Mouse (Mus musculus) megakaryocyte, adult 5-6 weeks (primary cell): ENCODE results near the gene 2810004N23Rik. TPM values are rescaled to one million over a fixed set of nuclear protein-coding genes. Genes with fewer than 3 reads are reported as not detected.

Experiments used
- ATAC-seq: 2 replicates; pipeline ENCODE4 v1.8.0; 2016; ENCODE audit warnings: mild to moderate bottlenecking, inconsistent platforms; ENCODE audit not compliant: poor library complexity, severe bottlenecking
- total RNA-seq, 2 experiments: library from RNA; stranded (forward) in 1 of 2; stranded (reverse) in 1 of 2; fragments of 153-499, 151-499 nt in 1 of 2; fragments of 221-1000, 200-1000 nt in 1 of 2; gene quantifications; 2 replicates each; pipeline versions ENCODE4 v1.2.3 to v1.2.4; 2015 to 2017

Gene 2810004N23Rik
- total RNA-seq, 2 experiments from 2014 or later, result 11.6 to 24.4 TPM

DNA sequence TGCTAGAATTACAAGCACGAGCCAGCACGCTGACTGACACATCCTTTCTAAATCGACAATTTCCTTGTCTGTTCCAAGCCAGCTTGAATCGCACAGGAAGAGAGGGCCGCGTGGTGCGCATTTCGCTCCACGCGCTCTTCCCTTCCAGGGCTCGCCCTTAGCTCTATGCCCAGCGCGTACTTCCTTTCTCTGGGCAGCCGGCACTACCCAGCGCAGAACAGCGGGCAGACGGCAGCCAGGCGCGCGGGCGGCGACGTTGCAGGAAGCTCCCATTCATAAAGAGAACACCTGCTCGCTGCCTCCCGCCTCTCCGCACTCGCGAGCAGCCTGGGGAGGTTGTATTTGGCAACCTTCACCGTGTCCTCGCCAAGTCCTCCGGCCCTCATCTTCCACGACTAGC is 70.7 kb downstream of the 2810004N23Rik start:
- no peak for ATAC-seq

DNA sequence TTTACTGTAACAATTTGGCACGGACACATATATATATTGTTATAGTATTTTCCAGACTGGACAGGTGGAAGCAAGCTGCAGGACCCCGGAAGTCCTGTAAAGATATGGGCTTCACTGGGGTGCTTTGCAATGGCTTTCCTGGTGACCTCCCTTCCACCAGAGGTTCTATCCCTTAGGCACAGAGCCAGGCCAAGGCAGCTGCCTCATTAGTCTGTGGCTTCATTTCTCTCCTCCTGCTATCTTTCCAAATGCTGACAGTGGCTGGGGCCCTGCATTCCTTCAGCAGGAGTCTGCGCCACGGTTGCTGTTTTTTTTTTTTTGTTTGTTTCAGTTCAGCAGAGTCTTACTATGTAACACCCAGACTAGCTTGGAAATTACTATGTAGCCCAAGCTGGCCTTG is 71.2 kb downstream of the 2810004N23Rik start:
- no peak for ATAC-seq

- peak; percentile 38 for ATAC-seq
Measured at GRCm38 (mm10) chr8:124790676-124791075, 72.2 kb downstream of the 2810004N23Rik start.

Other genes with a start within 250 kb of the 2810004N23Rik start
- 6.2 and 7.5 TPM in 2 replicates for gene 2310022B05Rik, start 199.8 kb downstream of the 2810004N23Rik start, total RNA-seq (2015)
- 1.6 and 2.1 TPM in 2 replicates for gene 2310022B05Rik, start 199.8 kb downstream of the 2810004N23Rik start, total RNA-seq (2017)
- gene Ttc13, start 141.1 kb downstream of the 2810004N23Rik start, total RNA-seq (2015), result 34.0 and 47.9 TPM in 2 replicates
- 32.7 and 36.7 TPM in 2 replicates for gene Ttc13, start 141.1 kb downstream of the 2810004N23Rik start, total RNA-seq (2017)
- gene Arv1, start 141.0 kb downstream of the 2810004N23Rik start, total RNA-seq (2015), result 4.6 and 5.3 TPM in 2 replicates
- 0.92 and 1.5 TPM in 2 replicates for gene Arv1, start 141.0 kb downstream of the 2810004N23Rik start, total RNA-seq (2017)
- gene Fam89a, start 111.3 kb downstream of the 2810004N23Rik start, total RNA-seq (2015), result 0.98 and 1.3 TPM in 2 replicates
- 0.33 TPM in 1 of 2 replicates, not detected in the other for gene Fam89a, start 111.3 kb downstream of the 2810004N23Rik start, total RNA-seq (2017)
- gene Trim67, start 70.0 kb downstream of the 2810004N23Rik start, total RNA-seq (2015), result not detected in 2 replicates
- gene Trim67, start 70.0 kb downstream of the 2810004N23Rik start, total RNA-seq (2017), result 0.04 TPM in 1 of 2 replicates, not detected in the other
- gene Gnpat, start 87 bp downstream of the 2810004N23Rik start, total RNA-seq (2015), result 44.3 and 54.3 TPM in 2 replicates
- 43.9 and 50.3 TPM in 2 replicates for gene Gnpat, start 87 bp downstream of the 2810004N23Rik start, total RNA-seq (2017)
- 6.5 and 8.9 TPM in 2 replicates for gene Exoc8, start 34.6 kb upstream of the 2810004N23Rik start, total RNA-seq (2015)
- 14.5 and 16.1 TPM in 2 replicates for gene Exoc8, start 34.6 kb upstream of the 2810004N23Rik start, total RNA-seq (2017)
- 11.0 and 11.1 TPM in 2 replicates for gene Sprtn, start 34.8 kb upstream of the 2810004N23Rik start, total RNA-seq (2015)
- gene Sprtn, start 34.8 kb upstream of the 2810004N23Rik start, total RNA-seq (2017), result 18.9 and 20.7 TPM in 2 replicates
- 26.5 and 28.4 TPM in 2 replicates for gene Egln1, start 86.2 kb upstream of the 2810004N23Rik start, total RNA-seq (2015)
- gene Egln1, start 86.2 kb upstream of the 2810004N23Rik start, total RNA-seq (2017), result 17.8 and 19.2 TPM in 2 replicates
- 36.7 and 37.0 TPM in 2 replicates for gene Tsnax, start 149.9 kb upstream of the 2810004N23Rik start, total RNA-seq (2015)
- gene Tsnax, start 149.9 kb upstream of the 2810004N23Rik start, total RNA-seq (2017), result 40.9 and 45.0 TPM in 2 replicates
- 3.0 and 5.6 TPM in 2 replicates for gene Disc1, start 191.1 kb upstream of the 2810004N23Rik start, total RNA-seq (2015)
- gene Disc1, start 191.1 kb upstream of the 2810004N23Rik start, total RNA-seq (2017), result 4.3 and 8.2 TPM in 2 replicates